Mouse (Mus musculus): ENCODE results near the gene Slc2a3. TPM values are rescaled to one million over a fixed set of nuclear protein-coding genes. Genes with fewer than 3 reads are reported as not detected.
A peak's percentile ranks its signal among the peaks of the same experiment; 100 is the strongest.
"Not testable (repeated sequence)": the region's sequence is repeated elsewhere in the genome, so short reads cannot be mapped to it uniquely, and the experiment has no call there.

Gene Slc2a3
- polyA plus RNA-seq, 1 experiment from 2014 or later = 24.2 TPM

DNA sequence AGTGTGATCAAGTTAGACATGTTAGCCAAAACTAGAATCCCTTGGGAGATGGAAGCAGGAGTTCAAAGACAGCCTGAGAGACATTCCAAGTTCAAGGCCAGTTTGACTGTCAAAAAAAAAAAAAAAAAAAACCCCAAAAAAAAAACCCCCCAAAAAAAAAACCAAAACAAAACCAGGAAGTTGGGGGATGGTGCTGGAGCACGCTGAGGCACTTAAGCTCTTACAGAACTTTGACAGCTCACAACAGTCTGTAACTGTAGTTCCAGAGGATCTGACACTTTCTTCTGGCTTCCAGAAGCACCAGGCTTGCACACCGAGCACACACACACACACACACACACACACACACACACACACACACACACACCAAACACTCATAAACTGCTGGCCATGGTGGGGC is 45.5 kb downstream of the Slc2a3 start:
- Histone ChIP-seq H3K4me1 (no peaks in the 10 kb centered on the region), H3K36me3 (replicated peaks) (no peaks in the 10 kb centered on the region), H3K9me3 (no peaks in the 10 kb centered on the region), H3K4me3 (replicated peaks) (no peak overlapping the region), H3K27me3 (no peaks in the 10 kb centered on the region), H3K9ac (no peak overlapping the region), H3K27ac (no peak overlapping the region), H3K4me2 (no peak overlapping the region)
- no peak for ATAC-seq (ENCODE audit: low FRiP score)
- 63% methylated on average over 2 of the region's 2 CpGs for WGBS

- Histone ChIP-seq H3K4me3 (replicated peaks) (no peak overlapping the region), H3K9me3 (no peaks in the 10 kb centered on the region), H3K4me2 (no peak overlapping the region), H3K9ac (no peak overlapping the region), H3K36me3 (replicated peaks) (no peaks in the 10 kb centered on the region), H3K27me3 (no peaks in the 10 kb centered on the region), H3K27ac (no peak overlapping the region), H3K4me1 (no peaks in the 10 kb centered on the region)
- no peak for ATAC-seq (ENCODE audit: low FRiP score)
- 81% methylated on average over 6 of the region's 6 CpGs for WGBS
Observed at GRCm38 (mm10) chr6:122750579-122750978, 50.9 kb downstream of the Slc2a3 start.

DNA sequence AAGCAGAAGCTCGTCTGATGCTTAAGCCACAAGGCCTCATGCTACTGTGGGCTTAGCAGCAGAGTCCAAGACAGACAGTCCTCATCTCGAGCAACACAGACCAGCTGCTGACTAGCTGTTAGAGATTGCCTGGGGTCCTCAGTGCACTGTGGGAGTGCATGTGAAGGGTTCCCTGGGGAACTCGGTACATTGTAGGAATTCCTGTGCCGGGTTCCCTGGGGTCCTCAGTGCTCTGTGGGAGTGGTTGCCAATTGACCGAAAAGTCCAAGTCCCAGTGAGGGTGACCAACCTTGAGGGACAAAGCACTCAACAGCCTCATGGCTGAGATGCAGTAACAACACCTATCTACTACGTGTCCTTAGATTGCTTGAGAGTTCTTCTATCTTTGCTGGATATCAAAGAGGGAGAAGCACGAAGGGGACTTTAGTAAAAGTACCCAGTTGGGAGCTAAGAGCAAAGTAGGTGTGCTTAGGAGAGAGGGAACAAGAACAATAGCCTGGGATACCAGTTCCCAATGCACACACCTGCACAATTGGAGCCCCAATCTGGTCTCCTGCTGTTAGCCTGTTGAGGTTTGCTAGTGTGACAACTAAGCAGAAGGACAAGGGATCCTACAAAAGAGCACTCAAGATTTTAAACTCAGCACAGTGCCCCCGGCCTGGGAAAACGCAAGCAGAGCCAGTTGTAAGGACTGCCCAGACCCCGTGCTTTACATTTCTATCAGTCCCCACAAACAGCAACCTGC is 56.8 kb downstream of the Slc2a3 start:
- Histone ChIP-seq H3K4me1 (peaks cover 17% of the 10 kb centered on the region), H3K27me3 (peaks cover 37% of the 10 kb centered on the region), H3K4me3 (replicated peaks) (no peak overlapping the region), H3K36me3 (replicated peaks) (no peaks in the 10 kb centered on the region), H3K27ac (no peak overlapping the region), H3K4me2 (no peak overlapping the region), H3K9ac (no peak overlapping the region), H3K9me3 (no peaks in the 10 kb centered on the region)
- WGBS = 26% methylated on average over 10 of the region's 10 CpGs
- ATAC-seq (ENCODE audit: low FRiP score) = no peak

GRCm38 (mm10) chr6:122743353-122743752 is 58.1 kb downstream of the Slc2a3 start:
- peaks cover 17% of the 10 kb centered on the region for H3K4me1 ChIP-seq
- H3K36me3 ChIP-seq (replicated peaks) = no peaks in the 10 kb centered on the region
- H3K27me3 ChIP-seq = peaks cover 37% of the 10 kb centered on the region
- H3K27ac ChIP-seq = no peak overlapping the region
- 17% methylated on average over 11 of the region's 11 CpGs for WGBS
- ATAC-seq (ENCODE audit: low FRiP score) = no peak
- no peak overlapping the region for H3K9ac ChIP-seq
- no peaks in the 10 kb centered on the region for H3K9me3 ChIP-seq
- no peak overlapping the region for H3K4me3 ChIP-seq (replicated peaks)
- H3K4me2 ChIP-seq = no peak overlapping the region

DNA sequence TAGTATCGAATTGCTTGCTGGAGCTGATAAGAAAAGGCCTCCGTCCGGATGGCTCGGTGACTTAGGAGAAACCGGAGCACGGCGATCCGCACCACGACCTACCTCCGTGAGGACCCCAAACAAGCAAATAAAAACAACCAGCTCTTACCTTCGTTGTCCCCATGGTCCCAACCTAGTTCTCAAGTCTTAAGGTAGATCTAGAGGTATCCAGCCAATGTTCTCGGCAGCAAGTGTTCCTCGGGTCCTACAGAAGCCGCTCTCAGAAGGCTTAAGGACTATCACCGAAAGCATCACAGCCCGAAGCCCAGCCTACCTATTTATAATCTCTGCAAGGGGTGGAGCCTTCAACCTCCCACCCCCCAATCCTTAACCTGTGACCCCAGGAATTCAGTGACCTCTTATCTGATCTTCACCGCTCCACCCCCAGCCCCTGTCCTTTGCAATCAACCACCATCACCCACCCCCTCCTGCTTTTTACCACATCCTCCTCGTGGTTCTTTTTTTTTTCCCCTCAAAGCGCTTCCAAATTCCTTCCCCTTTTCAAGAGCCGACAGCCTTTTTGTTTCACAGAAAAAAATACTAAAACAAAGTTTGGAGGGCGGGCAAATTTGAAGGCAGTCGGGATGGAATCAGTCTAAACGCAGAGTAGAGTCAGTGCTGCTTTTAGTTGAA is 59.1 kb downstream of the Slc2a3 start:
- Histone ChIP-seq H3K4me3 (replicated peaks) (peak overlapping the region; percentile 49), H3K4me1 (peaks cover 17% of the 10 kb centered on the region), H3K9ac (peak overlapping the region; percentile 54), H3K4me2 (peak overlapping the region; percentile 78), H3K9me3 (no peaks in the 10 kb centered on the region), H3K27ac (no peak overlapping the region), H3K27me3 (peaks cover 37% of the 10 kb centered on the region), H3K36me3 (replicated peaks) (no peaks in the 10 kb centered on the region)
- WGBS = under 1% methylated on average over 23 of the region's 23 CpGs
- peak; percentile 53 for ATAC-seq (ENCODE audit: low FRiP score)

GRCm38 (mm10) chr6:122741460-122742227 is 59.8 kb downstream of the Slc2a3 start:
- no peak for ATAC-seq (ENCODE audit: low FRiP score)
- Histone ChIP-seq H3K27ac (no peak overlapping the region), H3K4me1 (peaks cover 17% of the 10 kb centered on the region), H3K4me3 (replicated peaks) (peak overlapping the region; percentile 49), H3K9ac (peak overlapping the region; percentile 54), H3K36me3 (replicated peaks) (no peaks in the 10 kb centered on the region), H3K27me3 (peaks cover 37% of the 10 kb centered on the region), H3K9me3 (no peaks in the 10 kb centered on the region), H3K4me2 (peak overlapping the region; percentile 78)
- 2% methylated on average over 25 of the region's 25 CpGs for WGBS

- Histone ChIP-seq H3K27ac (no peak overlapping the region), H3K4me3 (replicated peaks) (0 out of 2 replicates have a peak overlapping the region, but pooled peaks have one; percentile 1)
Observed at GRCm38 (mm10) chr6:122739952-122740351, 61.5 kb downstream of the Slc2a3 start.

DNA sequence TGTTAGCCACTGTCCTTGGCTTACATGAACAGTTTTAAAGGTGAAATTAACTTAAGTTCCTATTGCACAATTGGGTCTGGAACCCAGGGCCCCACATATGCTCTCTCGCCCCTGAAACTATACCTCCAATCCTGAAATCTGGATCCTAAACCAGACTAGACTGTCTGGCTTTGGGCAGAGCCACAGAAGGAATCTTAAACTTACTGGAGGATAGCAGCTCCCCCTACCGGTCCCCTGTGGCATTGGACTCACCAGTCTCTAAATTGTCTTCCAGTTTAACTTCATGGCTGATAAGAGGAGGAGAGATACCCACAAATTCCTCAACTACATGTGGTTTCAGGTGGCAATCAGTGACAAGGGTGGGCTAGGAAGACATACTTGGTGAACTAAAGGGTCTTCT is 81.5 kb downstream of the Slc2a3 start:
- peaks cover 9% of the 10 kb centered on the region for H3K4me1 ChIP-seq
- no peaks in the 10 kb centered on the region for H3K9me3 ChIP-seq
- no peak overlapping the region for H3K27ac ChIP-seq
- no peak overlapping the region for H3K9ac ChIP-seq
- WGBS = 22% methylated on average over 2 of the region's 2 CpGs
- no peak overlapping the region for H3K4me2 ChIP-seq
- no peaks in the 10 kb centered on the region for H3K27me3 ChIP-seq
- no peaks in the 10 kb centered on the region for H3K36me3 ChIP-seq (replicated peaks)
- no peak overlapping the region for H3K4me3 ChIP-seq (replicated peaks)
- ATAC-seq (ENCODE audit: low FRiP score) = 0 out of 2 replicates have a peak, but pooled peaks have one; percentile 6

More at GRCm38 (mm10) chr6:122739952-122740351, 61.5 kb downstream of the Slc2a3 start:
- Histone ChIP-seq H3K4me2 (peak overlapping the region; percentile 24; the same call in 1 of the 2 replicates), H3K27me3 (peaks cover 35% of the 10 kb centered on the region), H3K9me3 (no peaks in the 10 kb centered on the region), H3K9ac (no peak overlapping the region), H3K4me1 (peaks cover 17% of the 10 kb centered on the region), H3K36me3 (replicated peaks) (no peaks in the 10 kb centered on the region)
- ATAC-seq (ENCODE audit: low FRiP score) = peak; percentile 75
- WGBS = 9% methylated on average over 8 of the region's 8 CpGs

DNA sequence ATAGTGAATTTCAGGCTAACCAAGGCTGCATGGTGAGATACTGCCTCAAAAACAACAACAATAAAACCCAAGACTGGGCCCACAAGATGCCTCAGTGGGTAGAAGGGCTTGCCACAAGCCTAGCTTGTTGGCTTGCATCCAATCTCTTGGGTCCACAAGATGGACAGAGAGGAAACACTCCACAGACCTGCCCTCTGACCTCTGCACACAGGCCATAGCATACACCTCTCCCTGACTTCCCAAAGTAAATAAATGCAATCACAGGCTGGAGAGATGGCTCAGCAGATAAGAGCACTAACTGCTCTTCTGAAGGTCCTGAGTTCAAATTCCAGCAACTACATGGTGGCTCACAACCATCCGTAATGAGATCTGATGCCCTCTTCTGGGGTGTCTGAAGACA is 83.2 kb downstream of the Slc2a3 start:
- H3K4me2 ChIP-seq; ATAC-seq (ENCODE audit: low FRiP score); H3K36me3 ChIP-seq (replicated peaks); H3K27me3 ChIP-seq; H3K9me3 ChIP-seq; H3K9ac ChIP-seq; H3K27ac ChIP-seq; H3K4me3 ChIP-seq (replicated peaks): not testable (repeated sequence)
- peaks cover 12% of the 10 kb centered on the region for H3K4me1 ChIP-seq
- WGBS = 96% methylated on average over 1 of the region's 1 CpGs

- no peaks in the 10 kb centered on the region for H3K36me3 ChIP-seq (replicated peaks)
- ATAC-seq (ENCODE audit: low FRiP score) = no peak
- no peaks in the 10 kb centered on the region for H3K9me3 ChIP-seq
- WGBS = 5% methylated on average over 4 of the region's 4 CpGs
- H3K4me1 ChIP-seq = peaks cover 12% of the 10 kb centered on the region
- no peak overlapping the region for H3K27ac ChIP-seq
- H3K4me3 ChIP-seq (replicated peaks) = no peak overlapping the region
- H3K27me3 ChIP-seq = no peaks in the 10 kb centered on the region
- H3K9ac ChIP-seq = no peak overlapping the region
- 0 out of 2 replicates have a peak overlapping the region, but pooled peaks have one; percentile 8 for H3K4me2 ChIP-seq
Observed at GRCm38 (mm10) chr6:122715886-122716285, 85.6 kb downstream of the Slc2a3 start.

DNA sequence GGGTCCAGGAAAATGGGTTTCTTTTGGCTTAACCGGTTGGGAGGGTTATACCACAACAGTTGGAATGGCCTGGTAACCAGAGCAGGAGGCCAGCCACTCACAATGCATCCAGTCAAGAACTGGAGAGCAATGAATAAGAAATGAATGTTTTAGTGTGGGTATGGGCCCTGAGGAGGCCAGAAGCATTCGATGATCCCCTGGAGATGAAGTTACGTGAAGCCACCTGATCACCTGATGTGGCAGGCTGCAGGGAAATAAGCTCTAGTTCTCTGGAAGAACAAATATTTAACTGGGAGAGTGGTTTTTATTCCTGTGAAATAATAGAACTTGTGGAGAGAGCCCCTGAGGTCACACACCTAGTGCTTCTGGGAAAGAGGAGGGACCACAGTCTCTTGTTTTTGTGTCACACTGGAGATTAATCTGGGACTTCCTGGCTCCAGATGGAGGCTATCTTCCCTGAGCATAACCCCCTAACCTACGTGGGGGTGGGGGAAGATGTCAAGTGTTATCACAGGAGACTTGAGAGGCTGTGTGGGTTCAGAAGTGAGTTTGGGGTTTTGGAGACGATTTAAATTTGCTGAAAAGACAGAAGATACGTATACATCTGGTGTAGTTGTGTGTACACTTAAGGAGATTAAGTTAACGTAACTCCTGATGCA is 86.6 kb downstream of the Slc2a3 start:
- no peak overlapping the region for H3K4me2 ChIP-seq
- WGBS = 58% methylated on average over 7 of the region's 7 CpGs
- H3K36me3 ChIP-seq (replicated peaks) = no peaks in the 10 kb centered on the region
- H3K4me1 ChIP-seq = peaks cover 12% of the 10 kb centered on the region
- no peak overlapping the region for H3K27ac ChIP-seq
- H3K9ac ChIP-seq = no peak overlapping the region
- no peak for ATAC-seq (ENCODE audit: low FRiP score)
- no peak overlapping the region for H3K4me3 ChIP-seq (replicated peaks)
- H3K27me3 ChIP-seq = no peaks in the 10 kb centered on the region
- no peaks in the 10 kb centered on the region for H3K9me3 ChIP-seq

DNA sequence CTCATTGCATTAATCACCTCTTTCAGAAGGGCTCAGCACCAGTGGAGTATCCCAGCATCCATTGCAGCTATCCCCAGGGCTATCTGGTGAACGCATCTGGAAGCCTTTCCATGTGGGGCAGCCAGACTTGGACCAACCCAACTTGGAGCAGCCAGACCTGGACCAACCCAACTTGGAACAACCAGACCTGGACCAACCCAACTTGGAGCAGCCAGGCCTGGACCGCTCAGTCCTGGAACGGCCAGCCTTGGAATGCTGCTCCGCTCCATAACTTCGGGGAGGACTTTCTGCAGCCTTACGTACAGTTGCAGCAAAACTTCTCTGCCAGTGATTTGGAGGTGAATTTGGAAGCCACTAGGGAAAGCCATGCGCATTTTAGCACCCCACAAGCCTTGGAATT is 88.3 kb downstream of the Slc2a3 start:
- not testable (repeated sequence) for H3K4me2 ChIP-seq; H3K4me3 ChIP-seq (replicated peaks); ATAC-seq (ENCODE audit: low FRiP score); H3K36me3 ChIP-seq (replicated peaks); H3K27me3 ChIP-seq; H3K9ac ChIP-seq; H3K9me3 ChIP-seq; H3K27ac ChIP-seq
- peaks cover 12% of the 10 kb centered on the region for H3K4me1 ChIP-seq
- 92% methylated on average over 7 of the region's 7 CpGs for WGBS
